Mouse (Mus musculus): ENCODE measurements around the gene Col23a1.

The Col23a1 gene

DNA sequence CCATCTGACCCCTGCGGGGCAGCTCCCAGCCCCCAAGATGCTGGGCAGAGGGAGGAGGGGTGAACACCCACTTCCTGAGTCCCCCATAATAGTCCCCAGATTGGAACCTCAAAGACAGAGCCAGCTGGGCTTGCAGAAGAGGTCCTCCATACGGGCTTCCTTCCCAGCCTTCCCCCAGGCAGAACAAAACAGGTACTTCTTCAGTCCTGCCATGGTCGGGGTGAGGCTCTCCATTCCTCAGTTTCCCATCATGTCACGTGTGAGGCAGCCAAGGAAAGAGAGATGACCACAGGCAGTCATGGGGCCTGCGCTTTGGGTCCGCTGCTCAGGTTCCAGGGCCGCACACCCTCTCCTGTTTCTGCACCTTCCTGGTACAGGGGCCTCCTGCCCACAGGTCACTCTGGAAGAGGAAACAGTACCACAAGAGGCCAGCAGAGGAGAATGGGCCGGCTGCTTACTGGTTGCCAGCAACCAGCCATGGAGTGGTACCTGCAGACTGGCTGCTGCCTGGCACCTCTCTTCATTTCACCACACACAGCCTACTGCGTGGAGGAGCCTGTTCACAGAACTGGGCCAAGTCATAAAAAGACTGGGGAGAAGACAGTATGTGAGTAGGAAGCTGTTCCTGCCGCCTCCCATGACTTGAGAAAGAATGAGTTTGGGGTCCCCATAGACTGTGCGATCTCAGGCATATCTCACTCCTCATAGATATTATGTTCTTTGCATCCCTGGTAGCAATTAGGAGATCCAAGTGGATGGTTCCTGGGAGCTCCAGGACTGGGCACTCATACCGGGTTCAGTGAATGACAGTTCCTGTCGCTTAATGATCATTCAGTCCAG is 249.4 kb downstream of the Col23a1 start:
- no peak for DNase-seq (ENCODE audit: low spot score in 2 of 2)

DNA sequence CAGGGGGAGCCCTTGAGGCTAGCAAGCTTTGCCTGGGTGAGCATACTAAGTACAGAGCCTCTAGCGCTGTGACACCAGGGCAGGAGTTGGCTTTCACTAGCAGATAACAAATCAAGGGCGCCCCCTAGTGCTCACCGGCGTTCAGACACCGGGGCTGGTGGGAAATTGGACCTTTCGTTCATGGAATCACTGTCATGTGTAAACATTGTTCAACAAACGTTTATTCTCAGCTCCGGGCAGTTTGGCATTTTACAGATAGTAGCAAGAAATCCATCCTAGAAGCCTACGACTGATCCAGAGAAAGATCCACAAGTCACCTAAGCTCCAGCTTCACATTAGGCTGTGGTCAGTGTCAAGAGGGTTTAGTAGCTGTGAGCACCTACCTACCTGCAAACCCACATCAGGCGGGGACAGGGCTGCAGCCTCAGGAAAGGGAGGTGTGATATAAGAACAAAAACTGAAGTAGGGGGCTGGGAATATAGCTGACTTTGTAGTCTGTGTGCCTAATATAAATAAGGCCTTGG is 250.1 kb downstream of the Col23a1 start:
- peak; percentile 93 to 95 for DNase-seq (ENCODE audit: low spot score in 2 of 2)

GRCm38 (mm10) chr11:51542424-51542823 is 252.7 kb downstream of the Col23a1 start:
- DNase-seq (ENCODE audit: low spot score in 2 of 2): no peak

- DNase-seq (ENCODE audit: low spot score in 2 of 2): no peak
These were observed 253.8 kb downstream of the Col23a1 start for GRCm38 (mm10) chr11:51543487-51544050.

DNA sequence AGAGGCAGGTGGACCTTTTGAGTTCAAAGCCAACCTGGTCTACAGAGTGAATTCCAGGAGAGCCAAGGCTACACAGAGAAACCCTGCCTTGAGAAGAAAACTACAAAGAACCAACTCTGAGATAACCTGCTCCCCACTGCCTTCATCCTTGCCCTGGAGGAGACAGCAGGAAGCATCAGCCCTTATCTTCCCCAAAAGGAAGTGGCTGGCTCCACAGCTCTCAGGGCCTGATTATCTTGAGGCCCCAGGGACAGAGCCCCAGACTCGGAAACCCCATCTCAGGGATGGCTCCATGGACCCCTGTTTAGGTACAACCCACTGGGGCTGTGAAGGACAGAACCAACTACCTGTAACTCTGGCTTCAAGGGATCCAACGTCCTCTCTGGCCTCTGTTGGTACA is 254.7 kb downstream of the Col23a1 start:
- DNase-seq (ENCODE audit: low spot score in 2 of 2): no peak

DNA sequence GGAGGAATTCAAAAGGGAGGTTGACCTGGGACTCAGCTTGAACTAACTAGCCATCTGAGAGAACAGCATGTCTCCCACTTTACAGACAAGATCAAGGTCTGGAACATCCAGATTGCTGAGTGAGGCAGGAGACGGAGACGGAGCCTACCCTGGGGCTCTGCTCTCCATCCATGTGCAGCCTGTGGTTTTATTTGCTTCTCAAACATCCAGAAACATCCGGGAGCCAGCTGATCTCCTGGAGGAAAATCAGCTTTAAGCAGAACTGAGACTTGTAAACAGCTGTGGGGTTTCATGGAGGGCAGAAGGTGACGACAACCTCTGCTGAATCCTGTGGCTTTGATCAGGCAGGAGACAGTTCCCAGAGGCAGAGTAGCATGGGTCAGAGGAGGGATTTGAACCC is 256.1 kb downstream of the Col23a1 start:
- DNase-seq (ENCODE audit: low spot score in 2 of 2): no peak

DNA sequence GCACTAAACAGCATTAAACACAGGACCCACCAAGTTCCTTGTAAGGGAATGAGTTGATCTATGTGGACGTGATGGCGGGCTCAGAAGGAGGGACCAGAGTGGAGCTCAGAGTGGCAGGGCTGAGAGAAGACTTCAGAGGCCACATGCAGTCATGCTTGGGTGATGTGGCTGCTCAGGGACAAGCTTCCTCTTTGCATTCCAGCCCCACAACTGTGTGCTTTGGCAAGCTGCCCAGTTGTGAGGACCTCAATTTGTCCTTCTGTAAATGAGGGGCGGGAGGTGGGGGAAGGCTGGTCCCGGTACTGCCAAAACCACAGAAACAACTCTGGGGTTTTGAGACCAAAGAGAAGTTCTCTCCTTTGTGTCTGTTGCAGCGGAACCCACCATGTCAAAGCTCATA is 261.5 kb downstream of the Col23a1 start:
- DNase-seq (ENCODE audit: low spot score in 2 of 2): peak; percentile 41 to 58

- DNase-seq (ENCODE audit: low spot score in 2 of 2): no peak
These were observed 262.4 kb downstream of the Col23a1 start for GRCm38 (mm10) chr11:51552091-51552490.

DNA sequence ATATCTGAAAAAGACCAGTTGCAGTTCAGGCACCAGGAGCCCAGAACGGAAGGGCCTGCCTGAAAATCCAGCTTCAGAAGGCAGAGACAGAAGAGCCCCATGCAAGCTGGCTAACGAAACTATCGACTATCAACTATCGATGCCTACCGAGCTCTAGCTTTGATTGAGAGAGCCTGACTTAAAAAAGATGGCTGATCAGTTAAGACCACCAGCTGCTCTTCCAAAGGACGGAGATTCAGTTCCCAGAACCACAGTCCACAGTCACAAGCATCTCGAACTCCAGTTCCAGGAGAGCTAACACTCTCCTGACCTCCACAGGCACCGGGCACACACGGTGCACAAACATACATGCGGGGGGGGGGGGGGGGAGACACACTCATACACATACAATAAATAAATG is 264.9 kb downstream of the Col23a1 start:
- DNase-seq (ENCODE audit: low spot score in 2 of 2): no peak

GRCm38 (mm10) chr11:51555066-51555465 is 265.3 kb downstream of the Col23a1 start:
- no peak for DNase-seq (ENCODE audit: low spot score in 2 of 2)

- no peak for DNase-seq (ENCODE audit: low spot score in 2 of 2)
These were observed 273.6 kb downstream of the Col23a1 start for GRCm38 (mm10) chr11:51563276-51563675.

DNA sequence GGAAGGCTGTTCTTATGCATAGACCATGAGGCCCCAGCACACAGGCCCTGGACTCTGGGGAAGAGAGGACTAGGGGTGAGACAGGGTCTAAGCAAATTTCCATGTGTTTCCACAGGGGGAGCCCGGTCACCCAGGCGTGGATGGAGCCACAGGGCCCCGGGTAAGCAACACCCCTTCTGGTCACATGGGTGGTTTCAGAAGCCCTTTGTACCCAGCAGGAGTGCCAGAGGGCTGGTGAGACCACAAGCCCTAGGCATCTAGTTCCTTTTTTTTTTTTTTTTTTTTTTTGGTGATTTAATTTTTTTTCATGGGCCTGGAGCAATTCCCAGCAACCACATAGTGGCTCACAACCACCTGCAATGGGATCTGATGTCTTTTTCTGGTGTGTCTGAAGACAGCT is 275.3 kb downstream of the Col23a1 start:
- no peak for DNase-seq (ENCODE audit: low spot score in 2 of 2)

DNA sequence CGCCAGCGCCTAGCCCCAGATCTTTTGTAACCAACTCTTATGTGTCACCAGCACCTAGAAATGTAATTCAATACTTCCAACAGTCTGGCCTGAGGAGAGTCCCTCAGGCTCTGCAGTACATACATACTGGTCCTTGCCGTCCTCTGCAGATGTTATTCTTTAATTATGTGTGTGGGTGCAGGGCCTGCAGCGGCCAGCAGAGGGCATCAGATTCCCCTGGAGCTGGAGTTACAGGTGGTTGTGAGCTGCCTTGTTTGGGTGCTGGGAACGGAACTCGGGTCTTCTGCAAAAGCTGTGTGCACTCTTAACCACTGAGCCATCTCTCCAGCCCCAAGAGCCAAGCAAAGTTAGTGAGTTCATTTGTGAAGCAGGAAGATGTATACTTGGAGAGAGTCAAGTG is 276.2 kb downstream of the Col23a1 start:
- DNase-seq (ENCODE audit: low spot score in 2 of 2): no peak

GRCm38 (mm10) chr11:51568801-51569200 is 279.1 kb downstream of the Col23a1 start:
- no peak for DNase-seq (ENCODE audit: low spot score in 2 of 2)

- peak; percentile 45 to 50 for DNase-seq (ENCODE audit: low spot score in 2 of 2)
These were observed 286.7 kb downstream of the Col23a1 start for GRCm38 (mm10) chr11:51576454-51576853.

DNA sequence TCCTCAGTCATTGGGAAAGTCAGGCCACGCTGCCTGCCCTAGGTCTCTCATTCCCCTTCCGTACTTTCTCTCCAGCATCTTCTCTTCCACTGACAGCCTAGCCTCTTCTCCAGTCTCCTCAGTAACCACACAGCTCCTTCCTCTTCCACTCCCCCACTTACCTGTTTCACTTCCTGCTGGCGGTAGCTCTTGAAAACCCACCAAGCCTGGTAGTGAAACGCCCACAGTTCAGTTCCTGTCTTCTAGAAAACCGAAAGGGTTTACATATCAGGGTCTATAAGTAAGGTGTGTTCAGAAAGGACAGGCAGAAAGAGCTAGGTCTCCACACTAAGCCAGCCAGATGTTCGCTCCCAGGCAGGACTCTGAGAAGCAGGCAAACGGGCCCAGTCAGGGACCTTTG is 287.9 kb downstream of the Col23a1 start:
- no peak for DNase-seq (ENCODE audit: low spot score in 2 of 2)

- no peak for DNase-seq (ENCODE audit: low spot score in 2 of 2)
These were observed 289.3 kb downstream of the Col23a1 start for GRCm38 (mm10) chr11:51579024-51579423.

GRCm38 (mm10) chr11:51582713-51583112 is 293.0 kb downstream of the Col23a1 start:
- DNase-seq (ENCODE audit: low spot score in 2 of 2): peak; percentile 48 to 69

DNA sequence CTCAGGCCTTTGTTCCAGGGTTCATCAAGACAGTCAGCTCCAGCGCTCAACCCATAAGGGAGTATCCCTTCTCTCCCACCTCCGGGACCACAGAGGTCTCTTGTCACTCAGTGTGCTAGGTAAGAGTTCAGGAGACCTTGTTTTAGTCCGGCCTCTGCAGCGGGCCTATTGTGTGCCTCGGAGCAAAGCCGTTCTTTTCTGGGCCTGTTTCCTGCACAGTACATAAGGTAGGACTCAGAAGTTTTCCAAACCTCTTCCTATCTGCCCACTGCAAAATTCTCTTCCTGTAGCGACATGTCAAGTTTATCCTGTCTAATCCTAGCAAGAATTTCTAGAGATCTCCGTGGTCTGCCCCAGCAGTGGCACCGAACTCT is 294.3 kb downstream of the Col23a1 start:
- DNase-seq (ENCODE audit: low spot score in 2 of 2): peak in 1 of 2 experiments; percentile 41

GRCm38 (mm10) chr11:51584431-51585248 is 294.9 kb downstream of the Col23a1 start, which contains the start of gene Phykpl:
TSS of gene Phykpl (plus strand) at chr11:51584757.
- DNase-seq (ENCODE audit: low spot score in 2 of 2): peak; percentile 95 to 96

- DNase-seq (ENCODE audit: low spot score in 2 of 2): peak in 1 of 2 experiments; percentile 34
These were observed 296.0 kb downstream of the Col23a1 start for GRCm38 (mm10) chr11:51585608-51586252.

DNA sequence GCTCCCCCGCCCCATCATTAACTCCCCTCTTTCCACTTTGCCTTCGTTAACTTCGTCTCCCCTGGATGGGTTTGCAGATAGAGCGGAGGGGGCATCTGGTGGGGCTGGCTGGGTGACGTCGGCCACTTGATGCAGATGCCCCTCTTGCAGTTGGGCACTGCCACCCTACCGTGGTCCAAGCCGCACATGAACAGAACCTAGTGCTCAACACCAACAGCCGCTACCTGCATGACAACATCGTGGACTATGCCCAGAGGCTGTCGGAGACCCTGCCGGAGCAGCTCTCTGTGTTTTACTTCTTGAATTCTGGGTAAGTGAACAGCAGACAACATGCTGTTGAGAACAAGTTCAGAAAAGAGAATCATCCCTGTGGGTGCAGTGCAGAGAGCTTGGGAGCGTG is 296.7 kb downstream of the Col23a1 start:
- DNase-seq (ENCODE audit: low spot score in 2 of 2): peak in 1 of 2 experiments; percentile 32
